Mouse (Mus musculus): ENCODE measurements around the gene Phactr3.
A peak's percentile ranks its signal among the peaks of the same experiment; 100 is the strongest.

Gene Phactr3

GRCm38 (mm10) chr2:178137518-178137917 is 18.7 kb downstream of the Phactr3 start:
- peak in 1 of 2 experiments; percentile 14 for DNase-seq

- DNase-seq, result no peak
Observed at GRCm38 (mm10) chr2:178141489-178141922, 22.7 kb downstream of the Phactr3 start.

- DNase-seq, result no peak
Observed at GRCm38 (mm10) chr2:178142291-178143023, 23.7 kb downstream of the Phactr3 start.

- DNase-seq, result no peak
Observed at GRCm38 (mm10) chr2:178143024-178143415, 24.2 kb downstream of the Phactr3 start.

GRCm38 (mm10) chr2:178143898-178144297 is 25.1 kb downstream of the Phactr3 start:
- DNase-seq, result no peak

- DNase-seq, result no peak
Observed at GRCm38 (mm10) chr2:178149312-178149711, 30.5 kb downstream of the Phactr3 start.

GRCm38 (mm10) chr2:178150697-178151096 is 31.9 kb downstream of the Phactr3 start:
- no peak for DNase-seq

- no peak for DNase-seq
Observed at GRCm38 (mm10) chr2:178153601-178154000, 34.8 kb downstream of the Phactr3 start.

- no peak for DNase-seq
Observed at GRCm38 (mm10) chr2:178154129-178154528, 35.4 kb downstream of the Phactr3 start.

GRCm38 (mm10) chr2:178154576-178154975 is 35.8 kb downstream of the Phactr3 start:
- no peak for DNase-seq

- no peak for DNase-seq
Observed at GRCm38 (mm10) chr2:178155176-178155916, 36.6 kb downstream of the Phactr3 start.

GRCm38 (mm10) chr2:178155917-178156282 is 37.1 kb downstream of the Phactr3 start:
- DNase-seq, result no peak

- DNase-seq, result no peak
Observed at GRCm38 (mm10) chr2:178158936-178159335, 40.2 kb downstream of the Phactr3 start.

- DNase-seq, result no peak
Observed at GRCm38 (mm10) chr2:178163981-178164380, 45.2 kb downstream of the Phactr3 start.

- DNase-seq, result no peak
Observed at GRCm38 (mm10) chr2:178165943-178166342, 47.2 kb downstream of the Phactr3 start.

- no peak for DNase-seq
Observed at GRCm38 (mm10) chr2:178169983-178170382, 51.2 kb downstream of the Phactr3 start.

- no peak for DNase-seq
Observed at GRCm38 (mm10) chr2:178173951-178174350, 55.2 kb downstream of the Phactr3 start.

GRCm38 (mm10) chr2:178175286-178175931 is 56.6 kb downstream of the Phactr3 start:
- DNase-seq, result no peak

- no peak for DNase-seq
Observed at GRCm38 (mm10) chr2:178184251-178184650, 65.5 kb downstream of the Phactr3 start.

- no peak for DNase-seq
Observed at GRCm38 (mm10) chr2:178184862-178185261, 66.1 kb downstream of the Phactr3 start.

GRCm38 (mm10) chr2:178188988-178189387 is 70.2 kb downstream of the Phactr3 start:
- no peak for DNase-seq

GRCm38 (mm10) chr2:178192881-178193280 is 74.1 kb downstream of the Phactr3 start:
- DNase-seq, result no peak

GRCm38 (mm10) chr2:178193445-178193844 is 74.7 kb downstream of the Phactr3 start:
- DNase-seq, result no peak

- DNase-seq, result no peak
Observed at GRCm38 (mm10) chr2:178194908-178195307, 76.1 kb downstream of the Phactr3 start.

All from kidney, postnatal 25 days (tissue).